Mouse (Mus musculus): ENCODE measurements around the gene Ndufaf2.

The Ndufaf2 gene

DNA sequence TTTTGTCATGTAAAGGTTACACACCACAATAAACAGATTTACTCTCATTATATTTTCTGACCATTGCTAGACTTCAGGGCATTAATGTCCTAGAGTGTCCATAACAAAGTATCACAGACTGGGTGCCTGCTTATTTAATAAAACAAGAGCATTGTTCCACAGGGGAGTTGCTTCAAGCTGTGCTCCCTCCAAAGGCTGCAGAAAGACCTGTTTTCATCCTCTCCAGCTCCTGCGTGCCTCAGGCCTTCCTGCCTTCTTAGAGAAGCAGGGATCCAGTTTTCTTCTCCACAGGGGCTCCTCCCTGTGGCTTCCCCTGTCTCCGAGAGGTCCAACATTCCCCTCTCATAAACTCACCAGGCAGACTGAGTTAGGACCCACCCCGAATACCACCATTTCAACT is 202.2 kb downstream of the Ndufaf2 start:
- no peak for DNase-seq

DNA sequence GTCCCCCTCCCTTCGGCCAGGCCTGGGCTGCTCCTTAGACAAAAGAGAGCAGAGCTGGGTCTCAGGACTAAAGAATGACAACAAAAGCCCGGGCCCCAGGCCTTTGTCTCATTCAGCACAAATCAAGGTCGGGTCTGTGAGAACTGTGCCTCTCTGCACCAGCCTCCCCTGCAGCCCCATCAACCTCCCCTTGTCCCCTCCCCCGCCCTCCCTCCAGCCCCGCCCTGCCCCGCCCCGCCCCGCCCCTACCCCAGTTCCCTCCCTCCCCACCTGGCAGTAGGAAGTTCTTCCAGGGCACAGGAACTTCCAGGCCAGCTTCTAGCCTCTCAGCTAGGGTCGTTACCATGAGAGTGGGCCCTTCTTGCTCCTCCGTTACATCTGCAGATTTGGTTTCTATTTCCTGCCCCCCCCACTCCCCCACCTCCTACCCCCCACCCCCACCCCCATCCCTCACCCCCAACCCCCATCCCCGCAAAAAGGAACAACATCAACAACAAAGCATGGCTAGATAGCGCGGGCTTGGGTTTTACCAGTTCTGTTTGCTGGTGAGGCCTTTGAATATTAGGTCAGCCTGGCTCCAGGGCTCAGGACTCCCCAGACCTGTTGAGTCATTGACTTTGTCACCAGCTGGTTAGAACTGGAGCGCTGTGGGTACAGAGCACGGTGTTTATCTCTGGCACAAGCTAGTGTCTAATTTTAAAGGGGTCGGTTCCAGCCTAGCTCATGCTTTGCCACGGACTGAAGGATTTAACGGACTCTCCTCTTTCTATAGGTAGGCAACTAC is 202.9 kb downstream of the Ndufaf2 start:
- no peak for DNase-seq

DNA sequence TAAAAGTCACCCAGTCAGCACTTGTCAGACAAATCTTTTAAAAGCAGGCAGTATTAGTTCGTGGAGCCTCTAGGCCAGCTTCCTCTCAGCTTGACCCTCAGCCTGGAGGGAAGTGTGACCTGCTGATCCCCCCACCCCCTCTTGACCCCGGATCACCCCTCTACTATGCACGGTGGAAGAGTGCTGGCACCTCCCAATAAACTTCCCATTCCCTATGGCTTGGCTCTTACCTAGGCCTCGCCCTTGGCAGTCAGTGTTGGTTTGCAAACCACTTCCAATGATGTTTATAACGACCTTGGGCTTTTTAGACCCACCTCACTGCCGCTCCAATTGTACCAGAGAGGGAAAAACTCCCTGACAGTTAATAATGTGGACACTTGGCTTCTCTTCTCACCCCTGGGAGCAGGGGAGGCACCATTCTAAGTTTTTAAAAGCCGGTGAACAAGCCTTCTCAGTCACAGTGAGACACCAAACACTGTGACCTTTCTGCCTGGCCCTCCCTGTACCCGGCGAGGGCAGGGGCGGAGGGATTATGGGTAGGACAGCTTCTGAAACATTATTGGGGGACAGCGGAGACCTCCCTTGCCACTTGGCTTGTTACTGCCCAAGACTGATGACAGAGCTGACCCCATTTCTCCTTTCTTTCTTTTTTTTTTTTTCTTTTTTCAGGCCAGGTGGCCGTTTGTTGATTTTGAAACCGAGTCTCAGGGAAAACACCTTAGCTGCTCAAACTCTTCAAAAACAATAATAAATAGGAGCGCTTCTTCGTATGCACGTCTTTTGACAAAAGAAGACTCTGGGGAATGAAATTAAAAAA is 203.8 kb downstream of the Ndufaf2 start:
- no peak for DNase-seq

DNA sequence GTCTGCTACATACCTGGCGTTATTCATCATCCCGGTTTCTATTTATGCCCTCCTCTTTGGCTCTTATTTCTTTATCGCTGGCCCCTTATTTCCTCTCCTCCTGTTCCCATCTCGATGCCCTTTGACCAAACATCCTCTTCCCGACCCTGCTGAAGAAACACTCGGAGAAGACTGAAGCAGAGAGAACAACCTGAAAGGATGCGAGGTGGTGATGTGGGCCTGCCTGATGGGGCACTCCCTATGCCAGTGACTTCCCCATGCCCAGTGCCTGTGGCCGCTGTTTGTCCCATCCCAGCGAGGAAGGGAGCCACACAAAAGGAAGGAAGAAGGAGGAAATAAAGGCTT is 204.4 kb downstream of the Ndufaf2 start:
- DNase-seq, result no peak
